ENCODE assay signal across 8 mouse cellular contexts in genomic region chr11:5444599-5445451, GRCm38 (mm10). TPM values are rescaled to one million over a fixed set of nuclear protein-coding genes. Genes with fewer than 3 reads are reported as not detected.
DNase-seq lines count a peak whose midpoint lies in the region; ATAC-seq lines count a peak whose summit lies in the region.

TSS of gene Znrf3 (minus strand) at chr11:5444847.

- H3K4me1 ChIP-seq in intestine, embryonic 14.5 days (replicated peaks; ENCODE audit: control insufficient read depth, insufficient read depth, low read length): peaks cover 19% of the 10 kb centered on the region

- no peaks in the 10 kb centered on the region for H3K9me3 ChIP-seq in intestine, embryonic 14.5 days (ENCODE audit: control insufficient read depth, low read length)

- intact Hi-C loops in gastrocnemius, postnatal 14 days (cut with DNase I; ENCODE audit: low total_unique reads): no loop called here
- intact Hi-C loops in left cerebral cortex, postnatal 14 days (cut with DNase I): loop anchor here (5.0 kb wide), 1 partner anchor 53 kb away; no protein-coding TSS in a partner anchor

- peak within 1 kb of the TSS; percentile 75 for H3K4me3 ChIP-seq in intestine, embryonic 14.5 days (ENCODE audit: low read depth, low read length)

- peak within 1 kb of the TSS; percentile 84 for H3K9ac ChIP-seq in intestine, embryonic 14.5 days (ENCODE audit: low read length)

- peak; percentile 95 for ATAC-seq in intestine, embryonic 14.5 days (replicated peaks; ENCODE audit: low FRiP score, low TSS enrichment, low read depth)

- peak within 1 kb of the TSS; percentile 73 for H3K27ac ChIP-seq in intestine, embryonic 14.5 days (ENCODE audit: low read depth)

- H3K27me3 ChIP-seq in intestine, embryonic 14.5 days (replicated peaks; ENCODE audit: control insufficient read depth, insufficient read depth, low read length): no peaks in the 10 kb centered on the region

- no peaks in the 10 kb centered on the region for H3K36me3 ChIP-seq in intestine, embryonic 14.5 days (ENCODE audit: control insufficient read depth, insufficient read depth, low read length)

- peak within 1 kb of the TSS; percentile 93 for H3K4me2 ChIP-seq in intestine, embryonic 14.5 days (ENCODE audit: low read length)

- 1% methylated on average over 52 of the region's 106 CpGs for WGBS in intestine, embryonic 14.5 days

- peak; percentile 88 for DNase-seq in adipocyte (ENCODE audit: low spot score)
- peak; percentile 96 for DNase-seq in embryo, embryonic 10 days (ENCODE audit: low spot score)
- peak; percentile 94 for DNase-seq in gastrocnemius, postnatal 14 days
- DNase-seq in intestine, embryonic 14.5 days (ENCODE audit: low spot score): peak; percentile 100
- DNase-seq in left cerebral cortex, postnatal 14 days (ENCODE audit: low spot score in 2 of 2): peak; percentile 83 to 94
- DNase-seq in mesoderm, embryonic 11.5 days (ENCODE audit: low read depth, low spot score): peak; percentile 96
- DNase-seq in right cerebral cortex, postnatal 36 days (ENCODE audit: low spot score in 2 of 2): peak; percentile 84 to 86
- DNase-seq in yolk sac, embryonic 10.5 days (ENCODE audit: low spot score): peak; percentile 96

RNA-seq across cellular contexts. Expression of gene Znrf3, which starts in this region (rescaled TPM):
- 1 to 10 TPM; 6.5 to 9.3 TPM for total RNA-seq in gastrocnemius, postnatal 14 days (2021)
- 12.0 and 12.8 TPM in 2 replicates for polyA plus RNA-seq in intestine, embryonic 14.5 days (2014; fragmentation: Nextera tagmentation; extraction: Ambion mirVana)
- total RNA-seq in left cerebral cortex, postnatal 14 days (2021): 10 to 100 TPM; 22.1 to 23.9 TPM

Comparison
In these comparisons a context has a peak if more than half of its experiments do, and no peak if none do; other contexts are left out.
1. Peak in every context shown above with its lines: DNase-seq, ATAC-seq, H3K4me3 ChIP-seq and H3K27ac ChIP-seq.